Mouse (Mus musculus) liver, embryonic 11.5 days (tissue): ENCODE results near the gene Slc38a11. TPM values are rescaled to one million over a fixed set of nuclear protein-coding genes. Genes with fewer than 3 reads are reported as not detected.

ENCODE experiments used
- ATAC-seq: fragments of 200-750 bp; cut with Nextera tagmentation; replicated peaks from 2 replicates; pipeline ENCODE4 v1.8.0; 2017; ENCODE audit warnings: moderate number of reproducible peaks, mild to moderate bottlenecking, moderate TSS enrichment, moderate library complexity; ENCODE audit not compliant: low FRiP score
- DNase-seq: peaks from one replicate; pipeline ENCODE4 v3.0.0-alpha.2; 2017; ENCODE audit warnings: low spot score
- H3K27ac ChIP-seq: fragments of 300-500 bp; sonication (generic); 2 replicates; pipeline ENCODE4 v1.5.1; 2014; ENCODE audit warnings: mild to moderate bottlenecking, low read depth, low read length, control low read depth
- H3K27me3 ChIP-seq: fragments of 300-500 bp; sonication (generic); replicated peaks from 2 replicates; pipeline ENCODE4 v1.6.1; 2014; ENCODE audit warnings: low read length, mixed read lengths; ENCODE audit not compliant: control insufficient read depth, insufficient read depth
- H3K36me3 ChIP-seq: fragments of 300-500 bp; sonication (generic); 2 replicates; pipeline ENCODE4 v1.6.1; 2014; ENCODE audit warnings: mild to moderate bottlenecking, low read length, moderate library complexity, mixed read lengths; ENCODE audit not compliant: control insufficient read depth, insufficient read depth
- H3K4me1 ChIP-seq: fragments of 300-500 bp; sonication (generic); replicated peaks from 2 replicates; pipeline ENCODE4 v1.6.1; 2014; ENCODE audit warnings: low read length, mixed read lengths; ENCODE audit not compliant: control insufficient read depth, insufficient read depth
- H3K4me2 ChIP-seq: fragments of 300-500 bp; sonication (generic); 2 replicates; pipeline ENCODE4 v1.6.1; 2014; ENCODE audit warnings: mild to moderate bottlenecking, control low read depth, moderate library complexity
- H3K4me3 ChIP-seq: fragments of 300-500 bp; sonication (generic); 2 replicates; pipeline ENCODE4 v1.5.1; 2014; ENCODE audit warnings: low read depth, low read length, control low read depth
- H3K9ac ChIP-seq: fragments of 300-500 bp; sonication (generic); 2 replicates; pipeline ENCODE4 v1.6.1; 2014; ENCODE audit warnings: low read depth, low read length, control low read depth
- H3K9me3 ChIP-seq: fragments of 300-500 bp; sonication (generic); 2 replicates; pipeline ENCODE4 v1.6.1; 2016; ENCODE audit warnings: low read length, inconsistent platforms, mixed read lengths; ENCODE audit not compliant: control insufficient read depth
- WGBS: fragments of 180-500 bp; shearing (Covaris S2); extraction: QIAGEN DNeasy Blood & Tissue Kit; methylation state at CpG from one replicate; pipeline ENCODE4 v1.1.7; 2014; 5-methylcytosine and 5-hydroxymethylcytosine counted together
- polyA plus RNA-seq: library from polyadenylated mRNA; unstranded; fragments of >200 nt; fragmentation: Nextera tagmentation; extraction: Ambion mirVana; gene quantifications from 2 replicates; pipeline ENCODE4 v1.2.1, GENCODE M21; 2014

The Slc38a11 gene
- polyA plus RNA-seq, 1 experiment from 2014 or later: not detected

DNA sequence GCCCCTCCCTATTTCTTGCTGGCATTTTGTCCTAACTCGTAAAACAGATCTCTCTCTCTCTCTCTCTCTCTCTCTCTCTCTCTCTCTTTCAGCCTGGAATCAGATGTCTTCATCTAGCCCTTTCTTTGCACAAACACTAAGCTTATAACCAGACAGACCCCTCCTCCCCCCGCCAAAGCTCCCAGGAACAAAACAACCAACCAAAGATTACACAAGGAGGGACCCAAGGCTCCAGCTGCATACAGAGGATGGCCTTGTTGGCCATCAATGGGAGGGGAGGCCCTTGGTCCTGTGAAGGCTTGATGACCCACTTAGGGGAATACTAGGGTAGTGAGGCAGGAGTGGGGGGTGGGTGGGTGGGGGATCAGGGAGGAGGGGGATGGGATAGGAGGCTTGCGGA lies 52.6 kb downstream of the Slc38a11 start:
- no peaks in the 10 kb centered on the region for H3K27me3 ChIP-seq
- no peak for DNase-seq
- no peak overlapping the region for H3K27ac ChIP-seq
- no peak overlapping the region for H3K9ac ChIP-seq
- ATAC-seq: no peak
- no peaks in the 10 kb centered on the region for H3K4me1 ChIP-seq
- H3K36me3 ChIP-seq: no peaks in the 10 kb centered on the region
- 85% methylated on average over 3 of the region's 3 CpGs for WGBS
- no peaks in the 10 kb centered on the region for H3K9me3 ChIP-seq
- no peak overlapping the region for H3K4me2 ChIP-seq
- H3K4me3 ChIP-seq: no peak overlapping the region

GRCm38 (mm10) chr2:65296541-65296940 lies 67.3 kb downstream of the Slc38a11 start:
- H3K27me3 ChIP-seq: no peaks in the 10 kb centered on the region
- no peaks in the 10 kb centered on the region for H3K36me3 ChIP-seq
- no peaks in the 10 kb centered on the region for H3K9me3 ChIP-seq
- no peak overlapping the region for H3K4me2 ChIP-seq
- H3K4me3 ChIP-seq: no peak overlapping the region
- H3K27ac ChIP-seq: no peak overlapping the region
- no peak for ATAC-seq
- no peaks in the 10 kb centered on the region for H3K4me1 ChIP-seq
- H3K9ac ChIP-seq: no peak overlapping the region
- 21% methylated on average over 2 of the region's 2 CpGs for WGBS
- DNase-seq: no peak

DNA sequence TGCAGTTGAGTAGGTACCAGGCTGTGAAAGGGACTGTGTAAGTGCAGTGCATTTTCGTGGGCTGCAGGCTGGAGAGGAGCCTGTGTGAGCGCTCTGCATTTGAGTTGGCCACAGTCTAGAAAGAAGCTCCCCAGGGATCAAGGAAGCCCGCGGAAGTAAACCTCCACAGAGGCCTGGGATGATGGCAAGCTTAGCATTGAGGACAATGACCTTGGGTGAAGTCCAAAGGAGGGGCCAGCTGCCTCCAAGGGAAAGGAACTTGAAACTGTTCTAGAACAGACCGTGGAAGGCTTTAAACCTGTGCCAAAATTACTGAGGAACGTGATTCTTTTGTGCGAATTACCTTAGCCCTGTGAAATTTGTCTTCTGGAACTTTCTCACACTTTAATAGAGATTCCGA lies 69.7 kb downstream of the Slc38a11 start:
- H3K9ac ChIP-seq: no peak overlapping the region
- no peaks in the 10 kb centered on the region for H3K36me3 ChIP-seq
- no peaks in the 10 kb centered on the region for H3K9me3 ChIP-seq
- no peak overlapping the region for H3K27ac ChIP-seq
- ATAC-seq: no peak
- no peak for DNase-seq
- no peaks in the 10 kb centered on the region for H3K27me3 ChIP-seq
- no peak overlapping the region for H3K4me3 ChIP-seq
- H3K4me1 ChIP-seq: no peaks in the 10 kb centered on the region
- H3K4me2 ChIP-seq: no peak overlapping the region
- 79% methylated on average over 8 of the region's 8 CpGs for WGBS

DNA sequence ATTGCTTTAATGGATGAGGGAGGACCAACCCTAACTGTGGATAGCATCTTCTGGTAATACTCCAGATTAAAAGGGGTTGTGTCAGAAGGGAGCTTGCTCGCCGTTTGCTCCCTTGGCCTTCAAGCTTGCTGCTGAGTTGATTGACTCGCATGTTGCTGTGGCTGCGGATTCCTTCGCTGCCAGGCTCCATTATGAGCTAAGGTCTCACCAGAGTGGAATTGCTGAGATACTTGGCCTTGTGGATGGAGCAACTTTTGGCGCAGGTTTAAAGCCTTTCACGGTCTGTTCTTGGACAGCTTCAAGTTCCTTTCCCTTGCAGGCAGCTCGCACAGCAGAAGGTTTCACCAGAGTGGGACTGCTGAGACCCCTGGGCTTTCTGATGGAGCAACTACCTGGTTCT lies 70.4 kb downstream of the Slc38a11 start:
- Histone ChIP-seq H3K9me3 (no peaks in the 10 kb centered on the region), H3K4me3 (no peak overlapping the region), H3K9ac (no peak overlapping the region), H3K4me1 (no peaks in the 10 kb centered on the region), H3K27me3 (no peaks in the 10 kb centered on the region), H3K27ac (no peak overlapping the region), H3K36me3 (no peaks in the 10 kb centered on the region), H3K4me2 (no peak overlapping the region)
- ATAC-seq: no peak
- 87% methylated on average over 8 of the region's 8 CpGs for WGBS
- no peak for DNase-seq

- Histone ChIP-seq H3K27me3 (no peaks in the 10 kb centered on the region), H3K36me3 (no peaks in the 10 kb centered on the region), H3K4me1 (no peaks in the 10 kb centered on the region), H3K4me3 (no peak overlapping the region), H3K9ac (no peak overlapping the region), H3K4me2 (no peak overlapping the region), H3K9me3 (no peaks in the 10 kb centered on the region), H3K27ac (no peak overlapping the region)
- WGBS: 72% methylated on average over 4 of the region's 4 CpGs
- no peak for DNase-seq
- ATAC-seq: no peak
Observed at GRCm38 (mm10) chr2:65289721-65290120, 74.1 kb downstream of the Slc38a11 start.

GRCm38 (mm10) chr2:65288696-65289095 lies 75.1 kb downstream of the Slc38a11 start:
- H3K4me1 ChIP-seq: no peaks in the 10 kb centered on the region
- H3K27ac ChIP-seq: no peak overlapping the region
- no peak overlapping the region for H3K9ac ChIP-seq
- H3K4me3 ChIP-seq: no peak overlapping the region
- ATAC-seq (no peak), DNase-seq (no peak)
- H3K27me3 ChIP-seq: no peaks in the 10 kb centered on the region
- no peak overlapping the region for H3K4me2 ChIP-seq
- H3K9me3 ChIP-seq: no peaks in the 10 kb centered on the region
- H3K36me3 ChIP-seq: no peaks in the 10 kb centered on the region
- 90% methylated on average over 1 of the region's 1 CpGs for WGBS

- Histone ChIP-seq H3K27ac (no peak overlapping the region), H3K9ac (no peak overlapping the region), H3K9me3 (no peaks in the 10 kb centered on the region), H3K4me1 (no peaks in the 10 kb centered on the region), H3K4me2 (no peak overlapping the region), H3K36me3 (no peaks in the 10 kb centered on the region), H3K4me3 (no peak overlapping the region), H3K27me3 (no peaks in the 10 kb centered on the region)
- DNase-seq (no peak), ATAC-seq (no peak)
- WGBS: 59% methylated on average over 3 of the region's 3 CpGs
Observed at GRCm38 (mm10) chr2:65285380-65285779, 78.5 kb downstream of the Slc38a11 start.

DNA sequence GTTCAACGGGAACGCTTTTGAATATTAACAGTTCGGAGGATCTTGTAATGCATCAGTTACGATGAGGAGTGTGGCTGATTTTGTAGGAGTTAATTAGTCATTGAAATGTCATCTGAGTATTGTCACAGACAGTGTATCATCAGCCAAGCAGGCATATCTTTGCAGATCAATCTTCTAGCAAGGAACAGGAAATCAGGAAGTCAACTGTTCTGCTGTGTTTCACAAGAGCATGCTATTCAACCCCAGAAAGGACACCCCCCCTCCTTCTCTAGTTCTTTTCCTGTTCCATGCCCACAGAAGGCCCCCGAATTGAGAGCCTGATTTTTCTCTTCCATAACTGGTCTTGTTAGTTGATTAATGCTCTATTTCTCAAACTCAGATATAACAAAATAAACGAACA lies 80.9 kb downstream of the Slc38a11 start:
- H3K4me2 ChIP-seq: no peak overlapping the region
- DNase-seq (no peak), ATAC-seq (no peak)
- H3K4me3 ChIP-seq: no peak overlapping the region
- H3K4me1 ChIP-seq: no peaks in the 10 kb centered on the region
- WGBS: 70% methylated on average over 6 of the region's 6 CpGs
- H3K9ac ChIP-seq: no peak overlapping the region
- no peaks in the 10 kb centered on the region for H3K27me3 ChIP-seq
- no peaks in the 10 kb centered on the region for H3K9me3 ChIP-seq
- H3K36me3 ChIP-seq: no peaks in the 10 kb centered on the region
- H3K27ac ChIP-seq: no peak overlapping the region

DNA sequence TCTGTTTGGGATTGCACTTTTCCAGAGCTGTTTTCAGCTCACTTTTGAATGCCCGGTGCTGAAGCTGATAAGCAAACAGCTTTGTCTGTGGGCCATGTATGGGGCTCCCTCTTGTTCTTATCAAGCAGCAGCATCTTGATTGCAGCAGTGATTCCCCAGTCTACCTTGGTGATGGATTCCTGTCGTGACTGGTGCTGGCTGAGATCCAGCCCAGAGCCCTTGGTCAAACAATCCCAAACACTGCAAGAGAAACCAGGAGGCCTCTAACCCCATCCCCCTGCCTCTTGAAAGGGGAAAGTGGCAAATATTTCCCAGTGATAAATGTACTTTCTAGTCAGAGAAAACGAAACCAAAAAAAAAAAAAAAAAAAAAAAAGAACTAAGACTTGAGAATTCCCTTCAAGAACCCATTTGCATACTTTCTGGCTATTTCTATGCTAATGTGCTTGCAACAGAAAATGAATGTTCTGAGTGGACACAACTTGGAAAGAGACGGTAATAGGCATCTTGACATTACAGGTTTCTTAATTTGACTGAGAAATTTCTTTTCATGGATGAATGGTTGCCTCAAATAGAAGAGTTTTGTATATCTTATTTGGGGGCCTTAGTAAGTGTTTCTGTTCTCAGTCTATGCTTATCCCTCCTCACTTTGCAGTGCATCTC lies 84.7 kb downstream of the Slc38a11 start:
- Histone ChIP-seq H3K4me3 (no peak overlapping the region), H3K27me3 (no peaks in the 10 kb centered on the region), H3K4me2 (no peak overlapping the region), H3K27ac (no peak overlapping the region), H3K36me3 (no peaks in the 10 kb centered on the region), H3K9ac (no peak overlapping the region), H3K4me1 (no peaks in the 10 kb centered on the region), H3K9me3 (no peaks in the 10 kb centered on the region)
- ATAC-seq (no peak), DNase-seq (no peak)
- 23% methylated on average over 4 of the region's 4 CpGs for WGBS
